Mouse (Mus musculus): ENCODE data around the gene Gng12.

DNA sequence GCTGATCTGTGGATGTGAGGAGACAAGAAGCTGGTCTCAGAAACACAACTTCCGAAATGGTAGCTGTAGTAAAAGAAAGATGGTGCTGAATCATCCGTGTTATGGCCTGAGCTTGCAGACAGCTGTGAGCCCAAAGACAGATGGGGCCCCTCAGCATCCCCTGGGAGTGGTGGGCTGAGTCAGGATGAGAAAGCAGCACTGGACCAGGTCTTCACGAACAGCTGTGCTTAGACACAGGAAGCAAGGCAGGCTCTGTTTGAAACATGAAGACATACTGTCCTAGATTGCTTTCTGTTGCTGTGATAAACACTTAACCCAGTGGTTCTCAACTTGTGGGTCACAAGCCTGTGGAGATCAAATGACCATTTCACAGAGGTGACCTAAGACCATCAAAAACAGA lies 91.4 kb downstream of the Gng12 start:
- no peak for TF ChIP-seq POLR2A (IDR thresholded peaks at IDR 0.05; ENCODE audit: borderline replicate concordance, low read depth, low read length)
- no peak for TF ChIP-seq CTCF (IDR thresholded peaks at IDR 0.05; ENCODE audit: low read depth, low read length)

All from bone marrow macrophage, adult 2 months (primary cell).